Mouse (Mus musculus) hindbrain, embryonic 11.5 days (tissue): Measurements from ENCODE around the gene Trim71. TPM values are rescaled to one million over a fixed set of nuclear protein-coding genes. Genes with fewer than 3 reads are reported as not detected.
A peak's percentile ranks its signal among the peaks of the same experiment; 100 is the strongest.

ENCODE experiments used
- ATAC-seq: fragments of 200-750 bp; cut with Nextera tagmentation; 2 replicates; pipeline ENCODE4 v1.8.0; 2017; ENCODE audit warnings: mild to moderate bottlenecking, moderate TSS enrichment, moderate library complexity; ENCODE audit not compliant: low FRiP score
- DNase-seq: peaks from one replicate; pipeline ENCODE4 v3.0.0-alpha.2; 2015; ENCODE audit warnings: low spot score
- H3K27ac ChIP-seq: fragments of 300-500 bp; sonication (generic); 2 replicates; pipeline ENCODE4 v1.5.1; 2014; ENCODE audit warnings: mild to moderate bottlenecking, low read depth, low read length
- H3K27me3 ChIP-seq: fragments of 300-500 bp; sonication (generic); 2 replicates; pipeline ENCODE4 v1.6.1; 2014; ENCODE audit warnings: mild to moderate bottlenecking, low read length, moderate library complexity, mixed read lengths; ENCODE audit not compliant: control insufficient read depth, insufficient read depth
- H3K36me3 ChIP-seq: fragments of 300-500 bp; sonication (generic); 2 replicates; pipeline ENCODE4 v1.6.1; 2014; ENCODE audit warnings: mild to moderate bottlenecking, low read length, moderate library complexity, mixed read lengths; ENCODE audit not compliant: control insufficient read depth, insufficient read depth
- H3K4me1 ChIP-seq: fragments of 300-500 bp; sonication (generic); replicated peaks from 2 replicates; pipeline ENCODE4 v1.6.1; 2014; ENCODE audit warnings: low read length, mixed read lengths; ENCODE audit not compliant: control insufficient read depth, insufficient read depth
- H3K4me2 ChIP-seq: fragments of 300-500 bp; sonication (generic); replicated peaks from 2 replicates; pipeline ENCODE4 v1.6.1; 2014; ENCODE audit warnings: mild to moderate bottlenecking, low read depth, low read length
- H3K4me3 ChIP-seq: fragments of 300-500 bp; sonication (generic); 2 replicates; pipeline ENCODE4 v1.5.1; 2014; ENCODE audit warnings: low read depth, low read length
- H3K9ac ChIP-seq: fragments of 300-500 bp; sonication (generic); 2 replicates; pipeline ENCODE4 v1.6.1; 2014; ENCODE audit warnings: low read depth, low read length
- H3K9me3 ChIP-seq: fragments of 300-500 bp; sonication (generic); 2 replicates; pipeline ENCODE4 v1.6.1; 2016; ENCODE audit warnings: low read length; ENCODE audit not compliant: control insufficient read depth
- WGBS: fragments of 180-500 bp; shearing (Covaris S2); extraction: QIAGEN DNeasy Blood & Tissue Kit; methylation state at CpG from one replicate; pipeline ENCODE4 v1.1.7; 2014; 5-methylcytosine and 5-hydroxymethylcytosine counted together
- polyA plus RNA-seq: library from polyadenylated mRNA; unstranded; fragments of >200 nt; fragmentation: Nextera tagmentation; extraction: Ambion mirVana; gene quantifications from 2 replicates; pipeline ENCODE4 v1.2.1, GENCODE M21; 2014

Trim71 gene
- polyA plus RNA-seq, 1 experiment from 2014 or later = 2.7 TPM

DNA sequence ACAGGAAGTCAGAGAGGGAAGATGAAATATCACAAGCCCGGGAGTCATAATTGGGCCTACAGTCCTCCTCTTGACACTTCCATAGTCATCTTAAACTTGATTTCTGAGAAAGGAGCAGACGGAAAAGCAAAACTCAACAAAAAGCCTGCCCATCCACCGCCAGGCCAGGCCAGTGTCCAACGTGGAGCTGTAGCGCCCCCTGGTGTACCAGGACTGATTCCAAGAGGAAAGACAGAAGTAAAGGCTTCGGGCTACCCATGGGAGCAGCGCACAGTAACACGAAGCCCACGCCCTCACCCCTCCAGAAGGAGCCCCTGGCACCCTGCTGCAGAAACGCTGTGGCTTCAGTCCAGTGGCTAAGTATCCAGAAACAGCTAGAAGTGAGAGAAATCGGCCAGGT is 66.0 kb downstream of the Trim71 start:
- no peak overlapping the region for H3K4me3 ChIP-seq
- DNase-seq (peak; percentile 96), ATAC-seq (peak; percentile 67; the same call in 1 of the 2 replicates)
- 13% methylated on average over 11 of the region's 11 CpGs for WGBS
- no peak overlapping the region for H3K9ac ChIP-seq
- H3K4me2 ChIP-seq = no peak overlapping the region
- no peak overlapping the region for H3K27ac ChIP-seq
- H3K4me1 ChIP-seq = 0 out of 2 replicates have a peak, but pooled peaks cover 2% of the 10 kb centered on the region
- H3K27me3 ChIP-seq = no peaks in the 10 kb centered on the region
- no peaks in the 10 kb centered on the region for H3K9me3 ChIP-seq
- H3K36me3 ChIP-seq = no peaks in the 10 kb centered on the region

DNA sequence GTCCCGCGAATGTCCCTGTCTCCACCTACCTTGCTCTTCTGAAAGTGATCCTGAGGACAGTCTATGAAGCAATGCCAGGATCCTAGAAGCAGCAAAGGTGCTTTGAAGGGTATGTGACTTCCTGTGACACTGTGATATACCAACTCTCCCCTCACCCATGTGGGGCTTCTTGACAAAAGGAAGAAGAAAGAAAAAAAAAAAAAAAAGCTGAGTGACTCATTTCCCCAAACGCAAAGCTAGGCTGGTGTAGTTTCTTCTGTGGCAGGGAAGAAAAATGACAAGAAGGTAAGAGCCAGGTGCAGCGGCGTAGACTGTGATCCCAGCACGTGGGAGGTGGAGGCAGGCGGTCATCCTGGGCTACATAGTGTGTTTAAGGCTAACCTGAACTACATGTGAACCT is 67.7 kb downstream of the Trim71 start:
- H3K27me3 ChIP-seq = no peaks in the 10 kb centered on the region
- ATAC-seq (no peak), DNase-seq (no peak)
- 0 out of 2 replicates have a peak, but pooled peaks cover 2% of the 10 kb centered on the region for H3K4me1 ChIP-seq
- H3K36me3 ChIP-seq = no peaks in the 10 kb centered on the region
- H3K9ac ChIP-seq = no peak overlapping the region
- H3K27ac ChIP-seq = no peak overlapping the region
- H3K4me3 ChIP-seq = no peak overlapping the region
- WGBS = 86% methylated on average over 7 of the region's 7 CpGs
- no peaks in the 10 kb centered on the region for H3K9me3 ChIP-seq
- no peak overlapping the region for H3K4me2 ChIP-seq

DNA sequence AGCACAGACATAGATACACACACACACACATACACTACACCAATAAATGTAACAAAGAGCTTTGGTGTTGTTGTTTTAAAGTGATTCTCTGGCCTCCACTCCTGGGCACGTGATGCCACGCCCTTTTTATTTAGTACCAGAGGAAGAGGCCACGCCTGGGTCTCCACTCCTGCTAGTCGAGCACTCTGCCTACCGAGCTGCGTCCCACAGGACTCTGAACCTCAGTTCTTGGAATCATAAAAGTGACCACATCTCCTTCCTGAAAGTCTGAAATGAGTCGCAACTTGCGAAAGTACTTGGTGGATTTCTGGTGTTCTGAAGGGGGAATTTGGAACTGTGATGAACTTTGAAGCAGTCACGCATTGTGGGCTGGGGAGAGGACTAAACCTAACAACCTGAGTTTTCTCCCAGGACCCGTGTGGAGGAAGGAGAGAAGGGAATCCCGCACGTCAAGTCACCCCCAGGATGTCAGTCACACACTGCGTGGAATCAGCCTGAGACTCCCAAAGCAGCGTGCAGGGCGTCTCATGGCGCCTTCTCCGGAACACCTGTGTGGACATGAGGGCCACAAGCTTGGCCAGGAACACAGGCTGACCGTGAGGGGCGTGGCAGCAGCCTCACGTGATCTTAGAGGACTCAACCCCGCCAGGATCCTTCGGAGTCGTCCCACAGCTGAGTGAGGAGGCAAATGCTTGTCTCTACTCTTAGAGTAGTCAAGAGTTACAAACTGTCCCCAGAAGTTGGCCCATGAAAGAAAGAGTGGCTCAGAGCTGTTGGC is 76.5 kb downstream of the Trim71 start:
- no peak for ATAC-seq
- Histone ChIP-seq H3K4me2 (no peak overlapping the region), H3K9ac (no peak overlapping the region), H3K27me3 (no peaks in the 10 kb centered on the region), H3K27ac (no peak overlapping the region), H3K9me3 (no peaks in the 10 kb centered on the region), H3K4me3 (no peak overlapping the region), H3K36me3 (no peaks in the 10 kb centered on the region), H3K4me1 (no peaks in the 10 kb centered on the region)
- DNase-seq = no peak
- 83% methylated on average over 23 of the region's 23 CpGs for WGBS

DNA sequence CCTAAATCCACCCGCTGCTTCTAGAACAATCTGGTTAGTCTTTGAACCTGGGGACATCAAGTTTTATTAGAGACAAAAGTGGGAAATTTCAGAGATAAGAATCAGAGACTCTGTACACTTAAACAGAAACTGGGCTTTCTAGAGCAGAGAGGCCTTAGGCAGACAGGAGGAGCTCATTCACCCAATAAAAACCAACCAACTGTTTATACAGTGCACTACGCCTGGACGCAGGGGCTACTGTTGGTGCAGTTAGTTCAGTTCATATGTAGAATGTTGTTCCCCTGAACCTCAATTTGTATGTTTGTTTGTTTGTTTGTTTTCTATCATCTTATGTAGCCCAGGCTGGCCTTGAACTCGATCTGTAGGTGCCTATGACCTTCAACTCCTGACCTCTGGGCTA is 77.4 kb downstream of the Trim71 start:
- H3K27ac ChIP-seq = no peak overlapping the region
- H3K4me1 ChIP-seq = no peaks in the 10 kb centered on the region
- DNase-seq (no peak), ATAC-seq (no peak)
- no peaks in the 10 kb centered on the region for H3K36me3 ChIP-seq
- H3K9me3 ChIP-seq = no peaks in the 10 kb centered on the region
- H3K9ac ChIP-seq = no peak overlapping the region
- H3K4me3 ChIP-seq = no peak overlapping the region
- WGBS = 80% methylated on average over 4 of the region's 4 CpGs
- no peak overlapping the region for H3K4me2 ChIP-seq
- no peaks in the 10 kb centered on the region for H3K27me3 ChIP-seq

DNA sequence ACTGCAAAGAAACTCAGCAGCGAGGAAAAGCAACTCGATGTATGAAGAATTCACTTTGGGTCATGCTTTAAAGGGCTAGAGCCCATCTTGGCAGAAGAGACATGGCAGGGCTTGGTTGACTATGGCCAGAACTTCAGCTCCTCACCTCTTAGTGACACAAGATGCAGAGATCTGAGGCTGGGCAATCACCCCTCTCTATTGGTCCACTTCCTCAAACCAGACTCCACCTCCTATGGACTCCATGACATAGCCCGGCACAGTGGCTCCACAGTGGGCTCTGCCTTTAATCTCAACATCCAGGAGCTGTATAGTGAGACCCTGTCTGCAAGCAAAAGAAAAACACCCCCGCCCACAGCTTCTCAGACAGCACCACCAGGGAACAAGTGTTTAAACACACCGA is 79.4 kb downstream of the Trim71 start:
- Histone ChIP-seq H3K9ac (no peak overlapping the region), H3K4me1 (no peaks in the 10 kb centered on the region), H3K4me3 (no peak overlapping the region), H3K36me3 (no peaks in the 10 kb centered on the region), H3K9me3 (no peaks in the 10 kb centered on the region), H3K4me2 (no peak overlapping the region), H3K27me3 (no peaks in the 10 kb centered on the region), H3K27ac (no peak overlapping the region)
- WGBS = 86% methylated on average over 5 of the region's 5 CpGs
- DNase-seq (no peak), ATAC-seq (no peak)

DNA sequence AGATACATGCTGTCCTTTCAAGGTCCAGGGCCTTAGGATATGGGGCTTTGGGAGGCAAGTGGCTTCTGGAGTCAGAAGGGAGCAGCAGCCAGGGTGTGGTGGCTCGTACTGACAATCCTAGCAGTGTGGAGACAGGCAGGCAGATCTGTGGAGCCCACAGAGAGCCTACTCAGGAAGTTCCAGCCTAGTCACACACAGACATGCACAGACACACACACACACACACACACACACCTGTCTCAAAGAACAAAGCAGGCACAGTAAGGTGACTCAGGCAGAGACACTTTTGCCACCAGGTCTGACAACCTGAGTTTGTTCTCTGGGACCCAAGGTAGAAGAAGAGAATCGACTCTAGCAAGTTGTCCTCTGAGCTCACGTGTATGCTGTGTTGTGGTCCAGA is 83.2 kb downstream of the Trim71 start:
- Histone ChIP-seq H3K4me3 (no peak overlapping the region), H3K4me2 (no peak overlapping the region), H3K4me1 (no peaks in the 10 kb centered on the region), H3K27ac (no peak overlapping the region), H3K27me3 (no peaks in the 10 kb centered on the region), H3K36me3 (no peaks in the 10 kb centered on the region), H3K9ac (no peak overlapping the region), H3K9me3 (no peaks in the 10 kb centered on the region)
- ATAC-seq (no peak), DNase-seq (no peak)
- WGBS = 87% methylated on average over 3 of the region's 3 CpGs

DNA sequence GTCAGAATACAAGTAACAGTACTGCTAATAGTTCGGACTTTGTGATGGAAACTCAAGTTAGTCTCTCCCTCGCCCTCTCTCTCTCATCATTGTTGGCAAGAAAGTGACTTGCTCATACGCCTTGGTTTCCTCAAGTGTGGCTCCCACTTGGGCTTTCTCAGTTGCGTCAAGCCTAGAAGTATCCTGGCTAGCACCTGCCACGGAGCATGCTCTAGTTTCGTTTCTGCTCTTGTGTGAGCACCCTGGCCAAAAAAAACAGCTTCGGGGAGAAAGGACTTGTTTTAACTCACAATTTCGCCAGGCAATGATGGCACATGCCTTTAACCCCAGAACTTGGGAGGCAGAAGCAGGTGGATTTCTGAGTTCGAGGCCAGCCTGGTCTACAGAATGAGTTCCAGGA is 87.2 kb downstream of the Trim71 start:
- no peaks in the 10 kb centered on the region for H3K9me3 ChIP-seq
- ATAC-seq (no peak), DNase-seq (no peak)
- H3K27me3 ChIP-seq = no peaks in the 10 kb centered on the region
- H3K9ac ChIP-seq = no peak overlapping the region
- no peaks in the 10 kb centered on the region for H3K36me3 ChIP-seq
- no peak overlapping the region for H3K4me2 ChIP-seq
- H3K4me3 ChIP-seq = no peak overlapping the region
- H3K27ac ChIP-seq = no peak overlapping the region
- H3K4me1 ChIP-seq = no peaks in the 10 kb centered on the region
- WGBS = 90% methylated on average over 9 of the region's 9 CpGs

DNA sequence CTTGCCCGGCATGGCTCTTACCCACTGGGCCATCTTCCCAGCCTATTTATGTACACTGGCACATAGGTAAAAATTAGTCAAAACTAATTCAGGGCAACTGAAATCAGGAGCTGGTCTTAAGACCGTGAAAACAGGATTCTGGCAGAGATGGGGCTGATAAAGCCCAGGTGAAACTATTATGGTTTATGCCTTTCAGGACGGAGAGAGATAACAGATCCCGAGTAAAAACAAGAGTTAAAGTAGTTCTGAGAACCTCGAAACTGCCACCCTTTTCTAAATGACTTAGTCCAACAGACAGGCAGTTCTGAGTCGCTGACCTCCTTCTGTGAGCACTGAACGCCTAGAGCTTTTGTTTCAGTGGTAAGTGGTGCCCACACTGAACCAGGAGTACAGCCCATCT is 92.3 kb downstream of the Trim71 start:
- Histone ChIP-seq H3K9ac (no peak overlapping the region), H3K4me2 (no peak overlapping the region), H3K27me3 (no peaks in the 10 kb centered on the region), H3K4me1 (no peaks in the 10 kb centered on the region), H3K4me3 (no peak overlapping the region), H3K27ac (no peak overlapping the region), H3K36me3 (no peaks in the 10 kb centered on the region), H3K9me3 (no peaks in the 10 kb centered on the region)
- WGBS = 87% methylated on average over 7 of the region's 7 CpGs
- DNase-seq = no peak
- no peak for ATAC-seq

DNA sequence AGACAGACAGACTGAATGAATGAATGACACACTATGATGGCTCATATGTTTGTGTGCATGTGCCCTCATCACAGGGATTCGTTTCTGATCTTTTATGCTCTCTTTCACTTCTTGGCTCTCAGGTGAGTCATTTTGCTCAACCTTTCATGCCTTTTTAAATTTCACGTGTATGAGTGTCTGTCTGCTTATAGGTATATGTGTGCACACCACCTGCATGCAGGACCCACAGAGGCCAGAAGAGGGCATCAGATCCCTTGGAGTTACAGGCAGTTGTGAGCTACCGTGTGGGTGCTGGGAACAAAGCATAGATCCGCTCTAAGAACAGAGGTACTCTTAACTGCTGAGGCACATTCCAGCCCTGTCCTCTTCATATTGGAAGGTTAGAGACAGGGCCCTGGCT is 95.5 kb downstream of the Trim71 start:
- no peak overlapping the region for H3K9ac ChIP-seq
- no peak overlapping the region for H3K27ac ChIP-seq
- no peak for ATAC-seq
- H3K4me1 ChIP-seq = no peaks in the 10 kb centered on the region
- WGBS = 95% methylated on average over 4 of the region's 4 CpGs
- H3K9me3 ChIP-seq = no peaks in the 10 kb centered on the region
- H3K36me3 ChIP-seq = no peaks in the 10 kb centered on the region
- no peak overlapping the region for H3K4me2 ChIP-seq
- no peak for DNase-seq
- H3K4me3 ChIP-seq = no peak overlapping the region
- no peaks in the 10 kb centered on the region for H3K27me3 ChIP-seq
